In the genomic region with DNA sequence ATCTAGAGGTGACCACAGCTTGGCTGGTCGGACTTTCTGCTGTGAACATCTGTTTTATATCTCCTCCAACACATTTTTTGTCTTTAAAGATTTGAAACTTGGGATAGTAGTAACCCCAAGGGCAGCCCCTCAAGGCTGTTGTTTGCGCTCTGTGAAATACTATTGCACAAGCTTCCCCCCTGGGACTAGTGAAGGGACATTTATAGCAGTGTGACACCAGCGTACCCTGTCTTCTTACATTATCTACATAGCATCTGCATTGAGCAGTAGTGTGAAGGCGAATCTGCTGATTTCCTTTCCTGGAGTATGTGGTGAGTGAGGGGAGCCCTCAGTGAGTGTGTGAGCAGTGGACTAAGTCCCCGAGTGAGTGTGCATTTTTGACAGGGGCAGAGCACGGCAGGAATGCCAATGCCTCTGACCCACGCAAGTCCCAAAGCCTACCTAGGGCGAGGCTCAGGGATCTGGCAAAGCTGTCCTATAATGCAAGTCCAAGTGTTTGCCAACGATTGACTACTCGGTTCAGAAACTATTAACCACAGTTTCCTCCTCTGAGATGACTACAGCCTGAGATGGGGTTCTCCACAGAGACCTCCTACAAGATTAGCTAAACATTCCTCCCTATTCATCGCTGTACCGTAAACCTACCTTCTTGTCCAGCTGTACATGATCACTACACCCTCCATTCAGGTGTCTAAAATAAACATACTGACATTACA, we compare ENCODE assay signal across 16 mouse cellular contexts. TPM values are rescaled to one million over a fixed set of nuclear protein-coding genes. Genes with fewer than 3 reads are reported as not detected.
A peak's percentile ranks its signal among the peaks of the same experiment; 100 is the strongest.
DNase-seq lines count a peak whose midpoint lies in the region; ATAC-seq lines count a peak whose summit lies in the region.
"Had no signal": no experiment of that assay in that cellular context is flagged by ENCODE, and none has a peak within 500 bp of the region (broad histone marks: within the 10 kb centered on the region; RNA-seq: fewer than 3 reads in every experiment).

No protein-coding gene starts in this region.

- 0 out of 2 replicates have a peak overlapping the region, but pooled peaks have one; percentile 39 for H3K27ac ChIP-seq in lung, embryonic 16.5 days (ENCODE audit: low read length)
- H3K27ac ChIP-seq: embryonic facial prominence, embryonic 10.5 days; forebrain, embryonic 10.5 days had no signal

- ATAC-seq in lung, embryonic 16.5 days (ENCODE audit: low read depth): peak; percentile 96
- 0 out of 2 replicates have a peak, but pooled peaks have one; percentile 52 for ATAC-seq in monocyte, adult 5-6 weeks (replicated peaks; ENCODE audit: insufficient number of reproducible peaks, low FRiP score, low TSS enrichment, poor library complexity, severe bottlenecking)
- ATAC-seq: activated CD4-positive, CD25-positive, alpha-beta regulatory T cell, adult 4 months had no signal

- 57% methylated on average over 12 of the region's 12 CpGs for WGBS in lung, embryonic 16.5 days

- no peak overlapping the region for H3K9ac ChIP-seq in lung, embryonic 16.5 days (ENCODE audit: low read length)

- H3K4me1 ChIP-seq in lung, embryonic 16.5 days (replicated peaks; ENCODE audit: control insufficient read depth, insufficient read depth, low read length): peaks cover 10% of the 10 kb centered on the region

- H3K4me2 ChIP-seq in lung, embryonic 16.5 days (ENCODE audit: low read depth, low read length): no peak overlapping the region

- H3K27me3 ChIP-seq in lung, embryonic 16.5 days (ENCODE audit: control insufficient read depth, insufficient read depth, low read depth, low read length): no peaks in the 10 kb centered on the region

- no peak overlapping the region for H3K4me3 ChIP-seq in lung, embryonic 16.5 days (ENCODE audit: low read length)
- H3K4me3 ChIP-seq: embryonic facial prominence, embryonic 10.5 days; forebrain, embryonic 10.5 days had no signal

- no peaks in the 10 kb centered on the region for H3K9me3 ChIP-seq in lung, embryonic 16.5 days (ENCODE audit: control insufficient read depth, low read length)
- H3K9me3 ChIP-seq: embryonic facial prominence, embryonic 10.5 days; forebrain, embryonic 10.5 days had no signal

- H3K36me3 ChIP-seq in lung, embryonic 16.5 days (ENCODE audit: control insufficient read depth, insufficient read depth, low read length): no peaks in the 10 kb centered on the region
- H3K36me3 ChIP-seq: embryonic facial prominence, embryonic 10.5 days; forebrain, embryonic 10.5 days had no signal

- DNase-seq in adrenal gland, postnatal 10 days: peak; percentile 43
- no peak for DNase-seq in adrenal gland, adult 18-20 months (ENCODE audit: low spot score in 2 of 2)
- peak; percentile 16 for DNase-seq in kidney, postnatal 10 days
- no peak for DNase-seq in kidney, adult 18-20 months
- no peak for DNase-seq in MN1 (ENCODE audit: low spot score)
- DNase-seq in thymus, postnatal 10 days (ENCODE audit: low spot score in 2 of 2): no peak
- DNase-seq: heart, postnatal 10 days had no signal

RNA-seq across cellular contexts. Expression of a gene that starts 14.2 kb away (rescaled TPM):
- not detected for total RNA-seq in adrenal gland, postnatal 10 days (2021)
- not detected for total RNA-seq in adrenal gland, adult 18-20 months (2021)
- polyA plus RNA-seq in lung, embryonic 16.5 days (2015; fragmentation: Nextera tagmentation; extraction: Ambion mirVana): not detected in 2 replicates
- not detected in 3 replicates for total RNA-seq in monocyte, adult 5-6 weeks (2017)
- total RNA-seq: ES-E14; heart, postnatal 10 days; layer of hippocampus, postnatal 10 days had no signal
- polyA plus RNA-seq: embryonic facial prominence, embryonic 10.5 days; forebrain, embryonic 10.5 days; limb, embryonic 11.5 days; thymus, postnatal 0 days had no signal

Comparison
In these comparisons a context has a peak if more than half of its experiments do, and no peak if none do; other contexts are left out.
1. DNase-seq: peak in adrenal gland, postnatal 10 days (single experiment) and kidney, postnatal 10 days (single experiment); none in adrenal gland, adult 18-20 months (0 of 2), kidney, adult 18-20 months (single experiment), MN1 (single experiment) and thymus, postnatal 10 days (0 of 2).